Mouse (Mus musculus) bone marrow macrophage, adult 2 months (primary cell): ENCODE results near the gene Sptlc2.

Experiments
- CTCF ChIP-seq: IDR thresholded peaks from 2 replicates; pipeline ENCODE4 v1.5.1; 2012; ENCODE audit warnings: low read depth, mild to moderate bottlenecking, low read length, moderate library complexity
- POLR2A ChIP-seq: IDR thresholded peaks from 2 replicates; pipeline ENCODE4 v1.6.1; 2012; ENCODE audit warnings: mild to moderate bottlenecking, low read depth, low read length, borderline replicate concordance

GRCm38 (mm10) chr12:87282743-87283142, 105.4 kb downstream of the Sptlc2 start:
- no peak for TF ChIP-seq CTCF
- TF ChIP-seq POLR2A = no peak
